Mouse (Mus musculus) thymus, postnatal 4 days (tissue): Measurements from ENCODE around the gene B9d2.

ENCODE experiments used
- DNase-seq: peaks from one replicate; pipeline ENCODE4 v3.0.0; 2021

The B9d2 gene

GRCm38 (mm10) chr7:25674719-25675300 is 5.8 kb upstream of the B9d2 start, which contains the start of gene Tmem91:
Gene Tmem91, minus strand, starts transcription at chr7:25675166.
- peak; percentile 69 for DNase-seq

- no peak for DNase-seq
These were observed 5.2 kb upstream of the B9d2 start for GRCm38 (mm10) chr7:25675405-25675804.

GRCm38 (mm10) chr7:25676085-25676781 is 4.3 kb upstream of the B9d2 start:
- no peak for DNase-seq

- no peak for DNase-seq
These were observed 3.6 kb upstream of the B9d2 start for GRCm38 (mm10) chr7:25677013-25677412.

- peak; percentile 50 for DNase-seq
These were observed 609 bp upstream of the B9d2 start for GRCm38 (mm10) chr7:25679971-25680370.

GRCm38 (mm10) chr7:25681341-25682231 is 1.0 kb downstream of the B9d2 start:
- DNase-seq, result peak; percentile 71

GRCm38 (mm10) chr7:25683474-25684180 is 3.0 kb downstream of the B9d2 start:
- DNase-seq, result peak; percentile 63

- DNase-seq, result no peak
These were observed 4.1 kb downstream of the B9d2 start for GRCm38 (mm10) chr7:25684659-25685058.

GRCm38 (mm10) chr7:25685926-25686470 is 5.4 kb downstream of the B9d2 start:
- DNase-seq, result peak; percentile 47

- DNase-seq, result peak; percentile 95
These were observed 6.3 kb downstream of the B9d2 start, which contains the start of gene Tgfb1 for GRCm38 (mm10) chr7:25686680-25687531. Gene Tgfb1, plus strand, starts transcription at chr7:25687002.

GRCm38 (mm10) chr7:25687811-25688401 is 7.3 kb downstream of the B9d2 start:
- peak; percentile 90 for DNase-seq

- peak; percentile 84 for DNase-seq
These were observed 8.4 kb downstream of the B9d2 start for GRCm38 (mm10) chr7:25688810-25689586.

GRCm38 (mm10) chr7:25689603-25690021 is 9.0 kb downstream of the B9d2 start:
- no peak for DNase-seq

- no peak for DNase-seq
These were observed 9.5 kb downstream of the B9d2 start for GRCm38 (mm10) chr7:25690051-25690450.

- DNase-seq, result no peak
These were observed 13.5 kb downstream of the B9d2 start for GRCm38 (mm10) chr7:25694104-25694503.

GRCm38 (mm10) chr7:25699851-25700250 is 19.3 kb downstream of the B9d2 start:
- DNase-seq, result no peak

- DNase-seq, result peak; percentile 29
These were observed 20.2 kb downstream of the B9d2 start for GRCm38 (mm10) chr7:25700732-25701131.

GRCm38 (mm10) chr7:25702350-25702749 is 21.8 kb downstream of the B9d2 start:
- DNase-seq, result peak; percentile 37

- no peak for DNase-seq
These were observed 23.4 kb downstream of the B9d2 start for GRCm38 (mm10) chr7:25703793-25704494.
